Comparison of ENCODE assay signal across 17 mouse cellular contexts in the genomic region with DNA sequence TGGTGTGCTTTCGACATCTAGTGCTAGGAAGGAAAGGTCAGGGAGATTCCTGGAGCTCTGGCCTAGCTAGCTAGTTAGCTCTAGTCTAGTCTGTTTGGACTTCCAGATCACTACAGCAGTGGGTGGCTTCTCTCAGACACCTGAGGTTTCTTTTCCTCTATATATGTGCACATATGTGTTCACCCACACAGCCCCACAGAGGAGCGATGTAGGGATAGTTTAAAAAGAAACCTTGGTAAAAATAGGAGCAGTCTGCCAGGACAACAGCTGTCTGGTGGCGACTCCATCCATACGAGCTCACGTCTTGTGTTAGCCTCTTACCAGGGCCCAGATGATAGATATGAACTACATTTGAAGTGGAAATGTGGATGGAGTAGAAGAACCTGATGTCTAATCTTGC.
"Had no signal": no experiment of that assay in that cellular context is flagged by ENCODE, and none has a peak within 500 bp of the region (broad histone marks: within the 10 kb centered on the region; RNA-seq: fewer than 3 reads in every experiment).

No protein-coding gene starts in this region.

- H3K9me3 ChIP-seq: limb, embryonic 13.5 days; liver, embryonic 15.5 days; midbrain, embryonic 10.5 days; neural tube, embryonic 13.5 days had no signal

- H3K4me1 ChIP-seq: liver, embryonic 15.5 days; midbrain, embryonic 10.5 days; neural tube, embryonic 13.5 days had no signal

- H3K9ac ChIP-seq: limb, embryonic 13.5 days; liver, embryonic 15.5 days; lung, embryonic 14.5 days; neural tube, embryonic 13.5 days had no signal

- DNase-seq: kidney, adult 18-20 months; kidney, postnatal 10 days; kidney, postnatal 4 days; left cerebral cortex, postnatal 4 days; lung, embryonic 14.5 days; lung, postnatal 10 days; lung, postnatal 4 days; midbrain, embryonic 14.5 days; right cerebral cortex, postnatal 14 days had no signal

- H3K4me2 ChIP-seq: limb, embryonic 13.5 days; liver, embryonic 11.5 days; liver, embryonic 15.5 days; lung, embryonic 14.5 days; neural tube, embryonic 13.5 days had no signal

- H3K27me3 ChIP-seq: limb, embryonic 13.5 days; liver, embryonic 15.5 days had no signal

- H3K27ac ChIP-seq: layer of hippocampus, adult 2 months; limb, embryonic 13.5 days; liver, embryonic 15.5 days; midbrain, embryonic 10.5 days; neural tube, embryonic 13.5 days; stomach, postnatal 0 days had no signal

- H3K36me3 ChIP-seq: liver, embryonic 15.5 days; midbrain, embryonic 10.5 days; neural tube, embryonic 13.5 days had no signal

- H3K4me3 ChIP-seq: layer of hippocampus, adult 2 months; limb, embryonic 13.5 days; liver, embryonic 15.5 days; midbrain, embryonic 10.5 days; myocyte; neural tube, embryonic 13.5 days had no signal
